Mouse (Mus musculus): ENCODE results near the gene Tcl1b2.
"Not testable (repeated sequence)": the region's sequence is repeated elsewhere in the genome, so short reads cannot be mapped to it uniquely, and the experiment has no call there.

The Tcl1b2 gene

GRCm38 (mm10) chr12:105145714-105146113 lies at the start of gene Tcl1b2:
Tcl1b2 (plus strand) TSS chr12:105146014.
- DNase-seq: no peak

GRCm38 (mm10) chr12:105099466-105100044 lies 46.3 kb upstream of the Tcl1b2 start:
- DNase-seq: peak; percentile 43

GRCm38 (mm10) chr12:105102901-105103300 lies 42.9 kb upstream of the Tcl1b2 start:
- DNase-seq: no peak

- peak; percentile 78 for DNase-seq
Observed at GRCm38 (mm10) chr12:105104036-105104435, 41.8 kb upstream of the Tcl1b2 start.

- no peak for DNase-seq
Observed at GRCm38 (mm10) chr12:105105326-105105725, 40.5 kb upstream of the Tcl1b2 start.

GRCm38 (mm10) chr12:105108856-105109255 lies 37.0 kb upstream of the Tcl1b2 start:
- no peak for DNase-seq

GRCm38 (mm10) chr12:105109406-105109805 lies 36.4 kb upstream of the Tcl1b2 start:
- no peak for DNase-seq

- no peak for DNase-seq
Observed at GRCm38 (mm10) chr12:105109812-105110211, 36.0 kb upstream of the Tcl1b2 start.

- DNase-seq: peak; percentile 4
Observed at GRCm38 (mm10) chr12:105112321-105112988, 33.4 kb upstream of the Tcl1b2 start.

GRCm38 (mm10) chr12:105116648-105117047 lies 29.2 kb upstream of the Tcl1b2 start:
- DNase-seq: no peak

GRCm38 (mm10) chr12:105125362-105125761 lies 20.5 kb upstream of the Tcl1b2 start:
- no peak for DNase-seq

- no peak for DNase-seq
Observed at GRCm38 (mm10) chr12:105126516-105126915, 19.3 kb upstream of the Tcl1b2 start.

GRCm38 (mm10) chr12:105127607-105128006 lies 18.2 kb upstream of the Tcl1b2 start:
- DNase-seq: no peak

GRCm38 (mm10) chr12:105129494-105130205 lies 16.2 kb upstream of the Tcl1b2 start:
- DNase-seq: not testable (repeated sequence)

GRCm38 (mm10) chr12:105134167-105134566 lies 11.6 kb upstream of the Tcl1b2 start:
- DNase-seq: not testable (repeated sequence)

- DNase-seq: not testable (repeated sequence)
Observed at GRCm38 (mm10) chr12:105134826-105135225, 11.0 kb upstream of the Tcl1b2 start.

- not testable (repeated sequence) for DNase-seq
Observed at GRCm38 (mm10) chr12:105137729-105138128, 8.1 kb upstream of the Tcl1b2 start.

GRCm38 (mm10) chr12:105143096-105143495 lies 2.7 kb upstream of the Tcl1b2 start:
- no peak for DNase-seq

GRCm38 (mm10) chr12:105144928-105145327 lies 886 bp upstream of the Tcl1b2 start:
- DNase-seq: not testable (repeated sequence)

GRCm38 (mm10) chr12:105155286-105155685 lies 9.5 kb downstream of the Tcl1b2 start:
- DNase-seq: not testable (repeated sequence)

GRCm38 (mm10) chr12:105158842-105159241 lies 13.0 kb downstream of the Tcl1b2 start:
- no peak for DNase-seq

- no peak for DNase-seq
Observed at GRCm38 (mm10) chr12:105159390-105159789, 13.6 kb downstream of the Tcl1b2 start, which contains the start of gene Tcl1b1. Tcl1b1 (plus strand) TSS chr12:105159690.

- no peak for DNase-seq
Observed at GRCm38 (mm10) chr12:105166734-105167133, 20.9 kb downstream of the Tcl1b2 start.

- no peak for DNase-seq
Observed at GRCm38 (mm10) chr12:105173366-105173765, 27.6 kb downstream of the Tcl1b2 start.
